Mouse (Mus musculus): ENCODE data around the gene Snx1.

DNA sequence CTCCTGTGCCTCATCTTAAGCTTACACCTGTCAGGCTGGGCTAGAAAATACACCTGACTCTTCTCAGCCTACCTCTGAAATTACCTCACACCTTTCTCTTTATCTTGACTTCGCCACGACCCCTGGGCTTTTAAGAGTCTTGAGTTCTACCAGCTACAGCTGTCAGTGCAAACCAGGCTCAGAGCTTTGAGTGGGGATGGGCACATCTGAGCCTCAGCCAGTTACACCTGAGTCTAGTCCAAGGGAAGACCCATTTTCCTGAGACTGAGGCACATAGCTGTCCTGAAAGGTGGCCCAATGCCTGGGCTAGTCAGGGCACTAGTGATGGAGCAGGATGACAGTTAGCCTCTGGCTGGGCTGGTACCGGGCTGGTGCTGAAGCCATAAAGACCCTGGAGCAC, 59.6 kb downstream of the Snx1 start:
- TF ChIP-seq CTCF (IDR thresholded peaks at IDR 0.05; ENCODE audit: extremely low read depth, insufficient read depth, insufficient read length, insufficient replicate concordance) (no peak), POLR2A (IDR thresholded peaks at IDR 0.05; ENCODE audit: low read depth, low read length) (no peak)
